Mouse (Mus musculus) liver, embryonic 14.5 days (tissue): ENCODE data around the gene Kif18a.

Experiments
- CTCF ChIP-seq: IDR thresholded peaks from 2 replicates; pipeline ENCODE4 v1.5.1; 2016; ENCODE audit warnings: antibody characterized with exemption, low read depth, control low read depth
- EP300 ChIP-seq: IDR thresholded peaks from 2 replicates; pipeline ENCODE4 v1.6.1; 2016; ENCODE audit warnings: antibody characterized with exemption, low read depth

DNA sequence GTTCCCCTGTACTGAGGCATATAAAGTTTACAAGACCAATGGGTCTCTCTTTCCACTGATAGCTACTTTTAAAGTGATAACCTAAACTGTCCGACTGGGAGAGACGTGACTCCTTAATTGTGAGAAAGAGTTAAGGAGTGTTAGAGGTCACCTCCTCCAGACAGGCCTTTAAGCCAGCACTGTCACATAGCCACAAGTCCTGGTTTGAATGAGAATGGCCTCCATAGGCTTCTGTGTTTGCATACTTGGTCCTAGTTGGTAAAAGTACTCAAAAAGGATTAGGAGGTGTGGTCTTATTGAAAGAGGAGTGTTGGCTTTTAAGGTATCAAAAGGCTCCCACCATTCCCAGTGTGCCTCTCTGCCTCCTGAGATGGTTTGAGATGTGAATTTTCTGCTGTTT, 94.3 kb downstream of the Kif18a start:
- TF ChIP-seq CTCF = no peak
- no peak for TF ChIP-seq EP300
